Mouse (Mus musculus) liver, adult (tissue): Measurements from ENCODE around the gene Yif1a.

ENCODE experiments used
- GATA4 ChIP-seq: IDR thresholded peaks from 2 replicates; pipeline ENCODE4 v1.6.1; 2014; ENCODE audit warnings: mild to moderate bottlenecking, low read length; ENCODE audit not compliant: insufficient replicate concordance

Gene Yif1a

GRCm38 (mm10) chr19:5122492-5122891 lies 34.2 kb downstream of the Yif1a start:
- no peak for TF ChIP-seq GATA4

GRCm38 (mm10) chr19:5123241-5123640 lies 34.9 kb downstream of the Yif1a start:
- TF ChIP-seq GATA4: no peak

- TF ChIP-seq GATA4: no peak
Measured at GRCm38 (mm10) chr19:5124055-5124614, 35.8 kb downstream of the Yif1a start.

GRCm38 (mm10) chr19:5129770-5130169 lies 41.4 kb downstream of the Yif1a start:
- TF ChIP-seq GATA4: no peak

GRCm38 (mm10) chr19:5131237-5131636 lies 42.9 kb downstream of the Yif1a start:
- TF ChIP-seq GATA4: no peak

GRCm38 (mm10) chr19:5139640-5140039 lies 51.3 kb downstream of the Yif1a start:
- TF ChIP-seq GATA4: no peak
